Mouse (Mus musculus) heart, adult 2 months (tissue): ENCODE data around the gene Sarnp.

ENCODE experiments used
- CTCF ChIP-seq: fragments of 200-600 bp; IDR thresholded peaks from 2 replicates; pipeline ENCODE4 v1.8.1; 2022; ENCODE audit warnings: antibody characterized with exemption, mild to moderate bottlenecking, moderate library complexity
- EP300 ChIP-seq: fragments of 200-500 bp; IDR thresholded peaks from 2 replicates; pipeline ENCODE4 v1.6.1; 2011; ENCODE audit warnings: low read depth, low read length, control low read depth; ENCODE audit not compliant: insufficient read depth

- no peak for TF ChIP-seq CTCF
- TF ChIP-seq EP300, result no peak
Observed at GRCm38 (mm10) chr10:128899759-128900490, 82.8 kb downstream of the Sarnp start.
